Mouse (Mus musculus) ES-E14 (cell line): ENCODE results near the gene Pabpc4. TPM values are rescaled to one million over a fixed set of nuclear protein-coding genes. Genes with fewer than 3 reads are reported as not detected.

ENCODE experiments used
- DNase-seq: peaks from one replicate; pipeline ENCODE4 v3.0.0-alpha.2; 2013; ENCODE audit warnings: low read depth, low spot score
- H3K27ac ChIP-seq: 2 replicates; pipeline ENCODE4 v1.5.1; 2012; ENCODE audit warnings: low read depth, mild to moderate bottlenecking, low read length, moderate library complexity, mixed read lengths; ENCODE audit not compliant: poor library complexity, insufficient read depth, severe bottlenecking
- H3K36me3 ChIP-seq: 2 replicates; pipeline ENCODE4 v1.6.1; 2012; ENCODE audit warnings: mild to moderate bottlenecking, low read length, moderate library complexity, mixed read lengths; ENCODE audit not compliant: control insufficient read depth, poor library complexity, insufficient read depth, severe bottlenecking
- H3K4me1 ChIP-seq, 2 experiments: fragments of 150-350 bp in 1 of 2; sonication (generic) in 1 of 2; 2 replicates each; pipeline ENCODE4 v1.6.1; 2012; ENCODE audit warnings: low read length in 2 of 2, mild to moderate bottlenecking in 1 of 2, mixed read lengths in 1 of 2; ENCODE audit not compliant: control insufficient read depth in 2 of 2, insufficient read depth in 2 of 2, poor library complexity in 1 of 2
- H3K4me3 ChIP-seq, 2 experiments: fragments of 150-350 bp in 1 of 2; sonication (generic) in 1 of 2; 2 replicates each; pipeline ENCODE4 v1.5.1; 2012; ENCODE audit warnings: low read length in 2 of 2, low read depth in 1 of 2, mild to moderate bottlenecking in 1 of 2, mixed read lengths in 1 of 2; ENCODE audit not compliant: insufficient read depth in 1 of 2, poor library complexity in 1 of 2, severe bottlenecking in 1 of 2
- H3K9ac ChIP-seq: 2 replicates; pipeline ENCODE4 v1.6.1; 2012; ENCODE audit warnings: low read depth, mild to moderate bottlenecking, low read length, mixed read lengths; ENCODE audit not compliant: poor library complexity, insufficient read depth, severe bottlenecking
- H3K9me3 ChIP-seq: fragments of 150-350 bp; sonication (generic); 2 replicates; pipeline ENCODE4 v1.6.1; 2012; ENCODE audit warnings: low read depth, mild to moderate bottlenecking, low read length; ENCODE audit not compliant: control insufficient read depth, insufficient read depth
- CHD2 ChIP-seq: IDR thresholded peaks from 2 replicates; pipeline ENCODE4 v1.6.1; 2014; ENCODE audit warnings: mild to moderate bottlenecking, low read depth, low read length, inconsistent platforms
- HCFC1 ChIP-seq: IDR thresholded peaks from 2 replicates; pipeline ENCODE4 v1.6.1; 2012; ENCODE audit warnings: low read length, inconsistent platforms, borderline replicate concordance; ENCODE audit not compliant: insufficient read depth
- MAFK ChIP-seq: IDR thresholded peaks from 2 replicates; pipeline ENCODE4 v1.6.1; 2014; ENCODE audit warnings: mild to moderate bottlenecking, low read depth, low read length, inconsistent platforms; ENCODE audit not compliant: insufficient read depth
- ZC3H11A ChIP-seq: IDR thresholded peaks from 2 replicates; pipeline ENCODE4 v1.6.1; 2012; ENCODE audit warnings: low read depth, mild to moderate bottlenecking, inconsistent platforms, low read length, borderline replicate concordance
- ZNF384 ChIP-seq: IDR thresholded peaks from 2 replicates; pipeline ENCODE4 v1.6.1; 2012; ENCODE audit warnings: low read depth, low read length, inconsistent platforms
- in situ Hi-C, 2 experiments: fragments of 600-800 bp; cut with MboI; formaldehyde crosslinking; loops; one replicate each; pipeline ENCODE4 v1.15.1; 2025; ENCODE audit warnings: low sequenced_read_pairs in 2 of 2, inconsistent platforms in 1 of 2; ENCODE audit not compliant: unreplicated experiment in 2 of 2
- total RNA-seq: library from RNA; depleted of rRNA; stranded (reverse); fragments of 300-350 nt; gene quantifications from 2 replicates; pipeline ENCODE4 v1.2.3, GENCODE M21; 2012

The Pabpc4 gene
- total RNA-seq, 1 experiment, result 246 TPM

- peaks cover 60% of the 10 kb centered on the region for H3K36me3 ChIP-seq
Measured at GRCm38 (mm10) chr4:123284731-123285624, 22.8 kb downstream of the Pabpc4 start.

GRCm38 (mm10) chr4:123286790-123287189, 24.6 kb downstream of the Pabpc4 start:
- no peak for DNase-seq
- in situ Hi-C loops, result no loop called here
- no peak overlapping the region for H3K9ac ChIP-seq
- H3K4me1 ChIP-seq, result peaks cover 2 to 19% of the 10 kb centered on the region in 2 experiments; a peak in 2 of 4 replicates
- no peak for TF ChIP-seq ZNF384
- TF ChIP-seq HCFC1, result no peak
- TF ChIP-seq ZC3H11A, result no peak
- TF ChIP-seq MAFK, result no peak
- no peak for TF ChIP-seq CHD2
- H3K4me3 ChIP-seq, result no peak overlapping the region
- H3K27ac ChIP-seq, result no peak overlapping the region
- H3K9me3 ChIP-seq, result no peaks in the 10 kb centered on the region
- H3K36me3 ChIP-seq, result peaks cover 76% of the 10 kb centered on the region

More at GRCm38 (mm10) chr4:123284731-123285624, 22.8 kb downstream of the Pabpc4 start:
- in situ Hi-C loops, result no loop called here
- no peak for DNase-seq
- no peak for TF ChIP-seq ZNF384
- TF ChIP-seq ZC3H11A, result no peak
- TF ChIP-seq HCFC1, result no peak
- TF ChIP-seq CHD2, result no peak
- no peak for TF ChIP-seq MAFK
- peak overlapping the region; percentile 57 for H3K9ac ChIP-seq
- H3K4me3 ChIP-seq, result peak overlapping the region; percentile 69 to 71; a peak in 3 of 4 replicates
- H3K27ac ChIP-seq, result no peak overlapping the region
- no peaks in the 10 kb centered on the region for H3K9me3 ChIP-seq
- H3K4me1 ChIP-seq, result peaks cover 2 to 19% of the 10 kb centered on the region in 2 experiments; a peak in 2 of 4 replicates

GRCm38 (mm10) chr4:123289038-123289437, 26.9 kb downstream of the Pabpc4 start:
- DNase-seq, result no peak
- Histone ChIP-seq H3K27ac (no peak overlapping the region), H3K4me3 (no peak overlapping the region), H3K9ac (no peak overlapping the region), H3K9me3 (no peaks in the 10 kb centered on the region), H3K4me1 (peaks cover 2 to 18% of the 10 kb centered on the region in 2 experiments; a peak in 2 of 4 replicates), H3K36me3 (peaks cover 93% of the 10 kb centered on the region)
- in situ Hi-C loops, result no loop called here
- no peak for TF ChIP-seq CHD2
- no peak for TF ChIP-seq MAFK
- no peak for TF ChIP-seq ZNF384
- no peak for TF ChIP-seq ZC3H11A
- no peak for TF ChIP-seq HCFC1

- in situ Hi-C loops, result no loop called here
Measured at GRCm38 (mm10) chr4:123292390-123292789, 30.2 kb downstream of the Pabpc4 start.

More at GRCm38 (mm10) chr4:123292390-123292789, 30.2 kb downstream of the Pabpc4 start:
- Histone ChIP-seq H3K9ac (no peak overlapping the region), H3K4me1 (peaks cover 0 to 3% of the 10 kb centered on the region in 2 experiments; a peak in 2 of 4 replicates), H3K27ac (no peak overlapping the region), H3K9me3 (no peaks in the 10 kb centered on the region), H3K4me3 (no peak overlapping the region), H3K36me3 (peaks cover 92% of the 10 kb centered on the region)
- DNase-seq, result no peak
- TF ChIP-seq MAFK (no peak), ZC3H11A (no peak), HCFC1 (no peak), ZNF384 (no peak), CHD2 (no peak)
